Mouse (Mus musculus) heart, postnatal 36 days (tissue): ENCODE data around the gene Ccno. TPM values are rescaled to one million over a fixed set of nuclear protein-coding genes. Genes with fewer than 3 reads are reported as not detected.

Experiments used
- DNase-seq, 2 experiments: peaks; one replicate each; pipeline ENCODE4 v3.0.0; 2021 to 2022
- intact Hi-C: fragments of 180-260 bp; cut with DNase I; formaldehyde crosslinking; loops from one replicate; pipeline ENCODE4 v1.15.1; 2025
- total RNA-seq, 2 experiments: library from RNA; stranded (reverse); gene quantifications; 2 replicates each; pipeline ENCODE4 v1.2.3; 2021

Ccno gene
- under 1 TPM; 0.19 to 0.67 TPM for total RNA-seq

GRCm38 (mm10) chr13:112987532-112987943 lies at the start of gene Ccno:
TSS of gene Ccno (plus strand) at chr13:112987802.
- intact Hi-C loops = loop anchor here (5.0 kb wide), 1 partner anchor 60 kb away; the partner anchor contains the start of genes Dhx29 and Mtrex
- DNase-seq = peak; percentile 86 to 91

DNA sequence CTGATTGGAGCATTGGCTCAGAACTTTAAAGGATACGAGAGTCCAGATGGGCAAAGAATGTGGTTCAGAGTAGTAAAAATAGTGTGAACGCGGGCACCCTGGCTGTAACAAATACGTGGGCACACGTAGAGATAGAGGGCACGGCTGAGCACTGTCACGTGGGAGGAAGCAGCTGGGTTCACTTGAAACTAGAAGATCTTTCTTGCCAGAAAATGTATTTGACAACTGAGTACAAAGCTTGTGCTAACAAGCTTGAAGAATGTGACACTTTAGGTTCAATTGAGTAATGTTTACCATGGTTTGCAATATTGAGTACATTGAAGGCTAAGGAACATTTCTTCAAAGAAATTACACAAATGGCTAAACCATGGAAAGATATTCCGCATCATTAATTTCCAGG lies 49.5 kb upstream of the Ccno start:
- intact Hi-C loops = no loop called here
- DNase-seq = no peak

GRCm38 (mm10) chr13:112941879-112942330 lies 45.7 kb upstream of the Ccno start:
- DNase-seq = no peak
- intact Hi-C loops = no loop called here

GRCm38 (mm10) chr13:112945312-112945711 lies 42.3 kb upstream of the Ccno start:
- intact Hi-C loops = no loop called here
- DNase-seq = no peak

- DNase-seq = no peak
- intact Hi-C loops = no loop called here
Measured at GRCm38 (mm10) chr13:112945900-112946299, 41.7 kb upstream of the Ccno start.

- intact Hi-C loops = no loop called here
Measured at GRCm38 (mm10) chr13:112954067-112954466, 33.5 kb upstream of the Ccno start.

GRCm38 (mm10) chr13:112963081-112963480 lies 24.5 kb upstream of the Ccno start:
- intact Hi-C loops = no loop called here
- DNase-seq = no peak

More at GRCm38 (mm10) chr13:112954067-112954466, 33.5 kb upstream of the Ccno start:
- DNase-seq = no peak

- DNase-seq = no peak
- intact Hi-C loops = no loop called here
Measured at GRCm38 (mm10) chr13:112964421-112964820, 23.2 kb upstream of the Ccno start.

DNA sequence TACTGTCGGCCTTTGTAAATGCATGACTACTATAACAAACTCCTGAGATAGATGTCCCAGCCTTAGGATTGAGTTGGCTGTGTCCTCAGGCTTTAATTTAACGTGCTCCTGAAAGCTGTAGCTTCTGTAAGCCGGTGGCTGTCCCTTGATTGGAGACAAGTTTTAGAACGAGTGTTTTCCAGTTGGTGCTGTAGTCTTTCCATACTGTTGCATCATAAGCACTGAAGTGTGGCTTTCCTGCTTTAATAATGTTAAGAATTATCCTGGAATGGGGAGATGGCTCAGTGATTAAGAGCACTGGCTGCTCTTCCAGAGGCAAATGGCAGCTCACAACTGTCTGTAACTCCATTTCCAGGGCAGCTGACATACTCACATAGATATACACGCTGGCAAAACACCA lies 20.3 kb upstream of the Ccno start:
- intact Hi-C loops = no loop called here
- no peak for DNase-seq

DNA sequence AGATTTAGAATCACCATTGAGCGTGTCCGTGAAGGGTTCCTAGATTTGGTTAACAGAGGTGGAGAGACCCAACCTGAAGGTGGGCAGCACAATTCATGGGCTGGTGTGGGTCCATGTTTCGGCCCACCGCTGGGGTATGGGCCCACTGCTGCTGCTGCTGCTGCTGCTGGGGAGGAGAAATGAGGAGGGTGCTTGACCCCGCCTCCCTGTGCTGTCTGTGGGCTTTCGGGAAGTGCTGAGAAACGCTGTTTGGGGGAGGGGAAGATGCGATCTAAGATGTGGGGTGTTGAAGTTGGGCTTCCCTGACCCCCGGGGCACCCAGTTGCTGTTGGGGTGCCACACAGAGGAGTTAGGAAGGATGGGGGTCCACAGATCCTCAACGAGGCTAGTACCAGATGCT lies 10.9 kb upstream of the Ccno start:
- intact Hi-C loops = no loop called here
- no peak for DNase-seq

- intact Hi-C loops = loop anchor here (5.0 kb wide), 1 partner anchor 59 kb away; the partner anchor contains the start of genes Dhx29 and Mtrex
- DNase-seq = no peak
Measured at GRCm38 (mm10) chr13:112985605-112986450, 1.8 kb upstream of the Ccno start.

- no peak for DNase-seq
- intact Hi-C loops = loop anchor here (5.0 kb wide), 1 partner anchor 59 kb away; the partner anchor contains the start of genes Dhx29 and Mtrex
Measured at GRCm38 (mm10) chr13:112986451-112986950, 1.1 kb upstream of the Ccno start.

- intact Hi-C loops = loop anchor here (2.0 to 5.0 kb wide), 2 partner anchors 47 to 61 kb away; partner anchors contain the start of genes Cdc20b, Dhx29 and Mtrex
Measured at GRCm38 (mm10) chr13:112987991-112988390, 389 bp downstream of the Ccno start.

GRCm38 (mm10) chr13:112988866-112989265 lies 1.3 kb downstream of the Ccno start:
- intact Hi-C loops = loop anchor here (2.0 to 5.0 kb wide), 2 partner anchors 46 to 62 kb away; partner anchors contain the start of genes Cdc20b, Dhx29 and Mtrex
- no peak for DNase-seq

More at GRCm38 (mm10) chr13:112987991-112988390, 389 bp downstream of the Ccno start:
- no peak for DNase-seq

GRCm38 (mm10) chr13:112989541-112989940 lies 1.9 kb downstream of the Ccno start:
- DNase-seq = no peak
- intact Hi-C loops = loop anchor here (2.0 to 5.0 kb wide), 2 partner anchors 45 to 62 kb away; partner anchors contain the start of genes Cdc20b, Dhx29 and Mtrex

GRCm38 (mm10) chr13:112990346-112990745 lies 2.7 kb downstream of the Ccno start:
- DNase-seq = no peak
- intact Hi-C loops = no loop called here

DNA sequence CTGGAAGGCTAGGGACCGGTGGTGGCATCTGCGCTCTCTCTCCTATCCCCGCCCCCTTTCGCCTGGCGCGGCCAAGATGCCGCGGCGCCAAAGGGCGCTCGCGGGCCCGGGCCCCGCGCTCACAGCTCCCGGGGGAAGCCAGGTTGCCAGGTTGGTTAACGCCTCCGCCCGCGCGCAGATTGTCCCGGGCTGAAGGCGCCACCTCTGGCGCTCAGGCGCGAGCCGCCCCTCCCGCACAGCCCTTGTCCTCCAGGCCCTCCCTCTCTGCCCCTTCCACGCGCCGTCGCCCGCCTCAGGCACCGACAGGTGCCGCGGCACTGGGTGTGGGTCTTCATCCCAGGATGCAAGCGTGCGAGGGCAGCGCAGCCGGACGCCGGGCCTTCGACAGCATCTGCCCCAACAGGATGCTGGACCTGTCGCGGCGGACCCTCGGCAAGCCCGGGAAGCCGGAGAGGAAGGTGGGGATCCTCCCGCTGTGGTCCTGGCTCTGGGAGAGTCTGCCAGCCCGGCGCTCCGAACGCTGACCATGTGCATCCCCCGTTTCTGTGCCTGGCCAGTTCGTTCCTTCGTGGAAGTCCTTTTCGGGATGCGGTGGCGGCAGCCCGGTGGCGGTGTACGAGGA lies 6.0 kb downstream of the Ccno start, which contains the start of gene Mcidas:
Gene Mcidas, plus strand, starts transcription at position 315 of the 622 bp plus-strand sequence.
- DNase-seq = no peak
- intact Hi-C loops = no loop called here

- peak in 1 of 2 experiments; percentile 46 for DNase-seq
- intact Hi-C loops = no loop called here
Measured at GRCm38 (mm10) chr13:112994191-112994590, 6.6 kb downstream of the Ccno start.

- intact Hi-C loops = no loop called here
- no peak for DNase-seq
Measured at GRCm38 (mm10) chr13:112996407-112996806, 8.8 kb downstream of the Ccno start.

DNA sequence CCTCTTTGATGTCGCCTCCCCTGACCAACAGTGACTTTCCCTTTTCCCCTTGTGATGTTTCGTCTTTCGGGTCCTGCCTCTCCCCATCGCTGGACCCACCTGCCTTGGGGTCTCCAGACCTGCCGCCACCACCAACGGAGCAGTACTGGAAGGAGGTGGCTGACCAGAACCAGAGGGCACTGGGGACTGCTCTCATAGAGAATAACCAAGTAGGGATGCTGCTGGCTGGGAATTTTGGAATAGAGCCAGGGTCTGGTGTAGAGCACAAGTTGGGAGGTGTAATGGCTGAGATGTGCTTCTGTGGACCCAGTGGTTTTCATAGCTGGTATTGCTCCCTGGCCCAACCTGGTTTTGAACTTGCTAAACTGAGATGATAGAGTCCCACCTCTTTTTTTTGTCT lies 9.8 kb downstream of the Ccno start:
- intact Hi-C loops = no loop called here
- DNase-seq = no peak
